Mouse (Mus musculus): ENCODE measurements around the gene Ak2.

- TF ChIP-seq CTCF (IDR thresholded peaks at IDR 0.05; ENCODE audit: low read depth, low read length) (no peak), POLR2A (IDR thresholded peaks at IDR 0.05; ENCODE audit: insufficient read depth, low read length) (no peak)
Observed at GRCm38 (mm10) chr4:128976577-128976976, 15.2 kb upstream of the Ak2 start.
